Mouse (Mus musculus): ENCODE data around the gene Jmjd1c. TPM values are rescaled to one million over a fixed set of nuclear protein-coding genes. Genes with fewer than 3 reads are reported as not detected.

Gene Jmjd1c
- polyA plus RNA-seq, 1 experiment from 2014 or later: 36.2 TPM

GRCm38 (mm10) chr10:67174049-67174448 lies 78.1 kb downstream of the Jmjd1c start:
- H3K27ac ChIP-seq: no peak overlapping the region
- no peak overlapping the region for H3K4me3 ChIP-seq (replicated peaks)
- H3K27me3 ChIP-seq (replicated peaks): no peaks in the 10 kb centered on the region
- WGBS: 98% methylated on average over 1 of the region's 1 CpGs
- H3K4me2 ChIP-seq (replicated peaks): no peak overlapping the region
- no peak for ATAC-seq
- H3K9ac ChIP-seq: no peak overlapping the region
- H3K9me3 ChIP-seq: no peaks in the 10 kb centered on the region
- H3K4me1 ChIP-seq (replicated peaks): 0 out of 2 replicates have a peak, but pooled peaks cover 2% of the 10 kb centered on the region
- H3K36me3 ChIP-seq: no peaks in the 10 kb centered on the region

GRCm38 (mm10) chr10:67176031-67176430 lies 80.1 kb downstream of the Jmjd1c start:
- WGBS: 56% methylated on average over 7 of the region's 7 CpGs
- H3K4me2 ChIP-seq (replicated peaks): peak overlapping the region; percentile 35
- H3K9ac ChIP-seq: no peak overlapping the region
- peak overlapping the region; percentile 67 for H3K27ac ChIP-seq
- no peaks in the 10 kb centered on the region for H3K27me3 ChIP-seq (replicated peaks)
- ATAC-seq: peak; percentile 88
- no peaks in the 10 kb centered on the region for H3K9me3 ChIP-seq
- H3K4me1 ChIP-seq (replicated peaks): peaks cover 5% of the 10 kb centered on the region; the same call in 1 of the 2 replicates
- H3K4me3 ChIP-seq (replicated peaks): no peak overlapping the region
- H3K36me3 ChIP-seq: no peaks in the 10 kb centered on the region

GRCm38 (mm10) chr10:67176932-67177331 lies 81.0 kb downstream of the Jmjd1c start:
- Histone ChIP-seq H3K9me3 (no peaks in the 10 kb centered on the region), H3K4me3 (replicated peaks) (no peak overlapping the region), H3K4me2 (replicated peaks) (no peak overlapping the region), H3K36me3 (no peaks in the 10 kb centered on the region), H3K9ac (no peak overlapping the region), H3K4me1 (replicated peaks) (peaks cover 5% of the 10 kb centered on the region; the same call in 1 of the 2 replicates), H3K27me3 (replicated peaks) (no peaks in the 10 kb centered on the region), H3K27ac (0 out of 2 replicates have a peak overlapping the region, but pooled peaks have one; percentile 67)
- ATAC-seq: 0 out of 2 replicates have a peak, but pooled peaks have one; percentile 3
- 67% methylated on average over 3 of the region's 3 CpGs for WGBS

- Histone ChIP-seq H3K9me3 (no peaks in the 10 kb centered on the region), H3K27me3 (replicated peaks) (no peaks in the 10 kb centered on the region), H3K9ac (no peak overlapping the region), H3K4me1 (replicated peaks) (peaks cover 5% of the 10 kb centered on the region; the same call in 1 of the 2 replicates), H3K4me2 (replicated peaks) (no peak overlapping the region), H3K27ac (no peak overlapping the region), H3K36me3 (no peaks in the 10 kb centered on the region), H3K4me3 (replicated peaks) (no peak overlapping the region)
- ATAC-seq: no peak
- WGBS: 46% methylated on average over 4 of the region's 4 CpGs
Measured at GRCm38 (mm10) chr10:67177410-67177809, 81.5 kb downstream of the Jmjd1c start.

GRCm38 (mm10) chr10:67180021-67180420 lies 84.1 kb downstream of the Jmjd1c start:
- H3K9me3 ChIP-seq: no peaks in the 10 kb centered on the region
- 0 out of 2 replicates have a peak overlapping the region, but pooled peaks have one; percentile 29 for H3K27ac ChIP-seq
- no peaks in the 10 kb centered on the region for H3K36me3 ChIP-seq
- H3K4me1 ChIP-seq (replicated peaks): peaks cover 7% of the 10 kb centered on the region; the same call in 1 of the 2 replicates
- ATAC-seq: no peak
- H3K9ac ChIP-seq: no peak overlapping the region
- H3K4me3 ChIP-seq (replicated peaks): no peak overlapping the region
- no peaks in the 10 kb centered on the region for H3K27me3 ChIP-seq (replicated peaks)
- 73% methylated on average over 8 of the region's 8 CpGs for WGBS
- H3K4me2 ChIP-seq (replicated peaks): no peak overlapping the region

- H3K9ac ChIP-seq: no peak overlapping the region
- peaks cover 7% of the 10 kb centered on the region; the same call in 1 of the 2 replicates for H3K4me1 ChIP-seq (replicated peaks)
- ATAC-seq: no peak
- H3K36me3 ChIP-seq: no peaks in the 10 kb centered on the region
- WGBS: 55% methylated on average over 5 of the region's 5 CpGs
- H3K4me2 ChIP-seq (replicated peaks): no peak overlapping the region
- H3K27ac ChIP-seq: no peak overlapping the region; the same call in 1 of the 2 replicates
- H3K27me3 ChIP-seq (replicated peaks): no peaks in the 10 kb centered on the region
- H3K4me3 ChIP-seq (replicated peaks): no peak overlapping the region
- H3K9me3 ChIP-seq: no peaks in the 10 kb centered on the region
Measured at GRCm38 (mm10) chr10:67180799-67181198, 84.9 kb downstream of the Jmjd1c start.

- Histone ChIP-seq H3K4me3 (replicated peaks) (no peak overlapping the region), H3K9ac (no peak overlapping the region), H3K27me3 (replicated peaks) (no peaks in the 10 kb centered on the region), H3K27ac (no peak overlapping the region), H3K36me3 (no peaks in the 10 kb centered on the region), H3K9me3 (no peaks in the 10 kb centered on the region), H3K4me2 (replicated peaks) (no peak overlapping the region), H3K4me1 (replicated peaks) (peaks cover 5% of the 10 kb centered on the region; the same call in 1 of the 2 replicates)
- 32% methylated on average over 3 of the region's 3 CpGs for WGBS
- ATAC-seq: no peak
Measured at GRCm38 (mm10) chr10:67182651-67183050, 86.7 kb downstream of the Jmjd1c start.

GRCm38 (mm10) chr10:67183086-67183485 lies 87.2 kb downstream of the Jmjd1c start:
- no peak for ATAC-seq
- WGBS: 63% methylated on average over 1 of the region's 1 CpGs

GRCm38 (mm10) chr10:67184441-67185070 lies 88.6 kb downstream of the Jmjd1c start:
- no peak for ATAC-seq
- Histone ChIP-seq H3K9ac (no peak overlapping the region), H3K36me3 (no peaks in the 10 kb centered on the region), H3K4me2 (replicated peaks) (no peak overlapping the region), H3K27ac (peak overlapping the region; percentile 58; the same call in 1 of the 2 replicates), H3K9me3 (no peaks in the 10 kb centered on the region), H3K27me3 (replicated peaks) (no peaks in the 10 kb centered on the region), H3K4me1 (replicated peaks) (peaks cover 8% of the 10 kb centered on the region; the same call in 1 of the 2 replicates), H3K4me3 (replicated peaks) (no peak overlapping the region)
- 75% methylated on average over 3 of the region's 3 CpGs for WGBS

More at GRCm38 (mm10) chr10:67183086-67183485, 87.2 kb downstream of the Jmjd1c start:
- Histone ChIP-seq H3K4me3 (replicated peaks) (no peak overlapping the region), H3K9me3 (no peaks in the 10 kb centered on the region), H3K4me2 (replicated peaks) (no peak overlapping the region), H3K4me1 (replicated peaks) (peaks cover 5% of the 10 kb centered on the region; the same call in 1 of the 2 replicates), H3K27ac (no peak overlapping the region), H3K9ac (no peak overlapping the region), H3K27me3 (replicated peaks) (no peaks in the 10 kb centered on the region), H3K36me3 (no peaks in the 10 kb centered on the region)

- H3K27me3 ChIP-seq (replicated peaks): no peaks in the 10 kb centered on the region
- H3K27ac ChIP-seq: peak overlapping the region; percentile 93
- peak overlapping the region; percentile 44 for H3K4me3 ChIP-seq (replicated peaks)
- H3K4me1 ChIP-seq (replicated peaks): peaks cover 5% of the 10 kb centered on the region; the same call in 1 of the 2 replicates
- no peaks in the 10 kb centered on the region for H3K36me3 ChIP-seq
- no peaks in the 10 kb centered on the region for H3K9me3 ChIP-seq
- H3K9ac ChIP-seq: peak overlapping the region; percentile 60
- H3K4me2 ChIP-seq (replicated peaks): peak overlapping the region; percentile 64
- peak; percentile 93 for ATAC-seq
- under 1% methylated on average over 23 of the region's 23 CpGs for WGBS
Measured at GRCm38 (mm10) chr10:67185491-67186081, 89.7 kb downstream of the Jmjd1c start.

- Histone ChIP-seq H3K4me1 (replicated peaks) (0 out of 2 replicates have a peak, but pooled peaks cover 5% of the 10 kb centered on the region), H3K4me2 (replicated peaks) (peak overlapping the region; percentile 64), H3K4me3 (replicated peaks) (peak overlapping the region; percentile 44), H3K27ac (peak overlapping the region; percentile 63; the same call in 1 of the 2 replicates), H3K9me3 (no peaks in the 10 kb centered on the region), H3K9ac (no peak overlapping the region), H3K27me3 (replicated peaks) (no peaks in the 10 kb centered on the region), H3K36me3 (no peaks in the 10 kb centered on the region)
- ATAC-seq: no peak
Measured at GRCm38 (mm10) chr10:67186489-67186888, 90.6 kb downstream of the Jmjd1c start.

- H3K4me1 ChIP-seq (replicated peaks): 0 out of 2 replicates have a peak, but pooled peaks cover 5% of the 10 kb centered on the region
- 11% methylated on average over 5 of the region's 5 CpGs for WGBS
- H3K36me3 ChIP-seq: no peaks in the 10 kb centered on the region
- peak overlapping the region; percentile 30; the same call in 1 of the 2 replicates for H3K9ac ChIP-seq
- H3K9me3 ChIP-seq: no peaks in the 10 kb centered on the region
- no peaks in the 10 kb centered on the region for H3K27me3 ChIP-seq (replicated peaks)
- H3K27ac ChIP-seq: peak overlapping the region; percentile 63; the same call in 1 of the 2 replicates
- peak; percentile 57 for ATAC-seq
- H3K4me3 ChIP-seq (replicated peaks): peak overlapping the region; percentile 33
- peak overlapping the region; percentile 64 for H3K4me2 ChIP-seq (replicated peaks)
Measured at GRCm38 (mm10) chr10:67187001-67187453, 91.1 kb downstream of the Jmjd1c start.
